Mouse (Mus musculus) hindbrain, embryonic 11.5 days (tissue): ENCODE results near the gene Rrm2. TPM values are rescaled to one million over a fixed set of nuclear protein-coding genes. Genes with fewer than 3 reads are reported as not detected.
A peak's percentile ranks its signal among the peaks of the same experiment; 100 is the strongest.

Source experiments
- ATAC-seq: fragments of 200-750 bp; cut with Nextera tagmentation; 2 replicates; pipeline ENCODE4 v1.8.0; 2017; ENCODE audit warnings: mild to moderate bottlenecking, moderate TSS enrichment, moderate library complexity; ENCODE audit not compliant: low FRiP score
- DNase-seq: peaks from one replicate; pipeline ENCODE4 v3.0.0-alpha.2; 2015; ENCODE audit warnings: low spot score
- H3K27ac ChIP-seq: fragments of 300-500 bp; sonication (generic); 2 replicates; pipeline ENCODE4 v1.5.1; 2014; ENCODE audit warnings: mild to moderate bottlenecking, low read depth, low read length
- H3K27me3 ChIP-seq: fragments of 300-500 bp; sonication (generic); 2 replicates; pipeline ENCODE4 v1.6.1; 2014; ENCODE audit warnings: mild to moderate bottlenecking, low read length, moderate library complexity, mixed read lengths; ENCODE audit not compliant: control insufficient read depth, insufficient read depth
- H3K36me3 ChIP-seq: fragments of 300-500 bp; sonication (generic); 2 replicates; pipeline ENCODE4 v1.6.1; 2014; ENCODE audit warnings: mild to moderate bottlenecking, low read length, moderate library complexity, mixed read lengths; ENCODE audit not compliant: control insufficient read depth, insufficient read depth
- H3K4me1 ChIP-seq: fragments of 300-500 bp; sonication (generic); replicated peaks from 2 replicates; pipeline ENCODE4 v1.6.1; 2014; ENCODE audit warnings: low read length, mixed read lengths; ENCODE audit not compliant: control insufficient read depth, insufficient read depth
- H3K4me2 ChIP-seq: fragments of 300-500 bp; sonication (generic); replicated peaks from 2 replicates; pipeline ENCODE4 v1.6.1; 2014; ENCODE audit warnings: mild to moderate bottlenecking, low read depth, low read length
- H3K4me3 ChIP-seq: fragments of 300-500 bp; sonication (generic); 2 replicates; pipeline ENCODE4 v1.5.1; 2014; ENCODE audit warnings: low read depth, low read length
- H3K9ac ChIP-seq: fragments of 300-500 bp; sonication (generic); 2 replicates; pipeline ENCODE4 v1.6.1; 2014; ENCODE audit warnings: low read depth, low read length
- H3K9me3 ChIP-seq: fragments of 300-500 bp; sonication (generic); 2 replicates; pipeline ENCODE4 v1.6.1; 2016; ENCODE audit warnings: low read length; ENCODE audit not compliant: control insufficient read depth
- WGBS: fragments of 180-500 bp; shearing (Covaris S2); extraction: QIAGEN DNeasy Blood & Tissue Kit; methylation state at CpG from one replicate; pipeline ENCODE4 v1.1.7; 2014; 5-methylcytosine and 5-hydroxymethylcytosine counted together
- polyA plus RNA-seq: library from polyadenylated mRNA; unstranded; fragments of >200 nt; fragmentation: Nextera tagmentation; extraction: Ambion mirVana; gene quantifications from 2 replicates; pipeline ENCODE4 v1.2.1, GENCODE M21; 2014

The Rrm2 gene
- polyA plus RNA-seq, 1 experiment from 2014 or later, result 335 TPM

DNA sequence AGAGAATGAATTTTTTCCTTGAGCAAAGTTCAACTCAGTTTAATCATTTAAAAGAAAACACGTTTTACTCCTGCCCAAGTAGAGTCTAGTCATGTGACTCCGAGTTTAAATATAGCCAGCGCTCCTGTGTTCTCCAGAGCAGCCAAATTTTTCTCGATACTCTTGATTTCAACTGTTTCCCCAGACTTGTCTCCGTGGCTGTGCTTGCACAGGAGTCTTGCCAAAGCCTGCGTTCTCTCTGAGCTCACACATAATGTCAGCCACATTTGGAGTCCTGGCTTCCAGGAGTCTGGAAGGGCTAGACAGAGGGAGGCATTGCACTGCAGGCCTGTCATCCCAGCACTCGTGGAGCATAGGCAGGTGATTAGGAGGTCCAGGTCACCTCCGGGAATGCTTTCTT is 25.5 kb upstream of the Rrm2 start:
- WGBS, result 64% methylated on average over 8 of the region's 8 CpGs
- no peak overlapping the region for H3K4me2 ChIP-seq
- DNase-seq (no peak), ATAC-seq (no peak)
- H3K4me3 ChIP-seq, result no peak overlapping the region
- H3K36me3 ChIP-seq, result no peaks in the 10 kb centered on the region
- H3K9me3 ChIP-seq, result no peaks in the 10 kb centered on the region
- no peaks in the 10 kb centered on the region for H3K4me1 ChIP-seq
- peaks cover 20% of the 10 kb centered on the region for H3K27me3 ChIP-seq
- H3K27ac ChIP-seq, result no peak overlapping the region
- H3K9ac ChIP-seq, result no peak overlapping the region

DNA sequence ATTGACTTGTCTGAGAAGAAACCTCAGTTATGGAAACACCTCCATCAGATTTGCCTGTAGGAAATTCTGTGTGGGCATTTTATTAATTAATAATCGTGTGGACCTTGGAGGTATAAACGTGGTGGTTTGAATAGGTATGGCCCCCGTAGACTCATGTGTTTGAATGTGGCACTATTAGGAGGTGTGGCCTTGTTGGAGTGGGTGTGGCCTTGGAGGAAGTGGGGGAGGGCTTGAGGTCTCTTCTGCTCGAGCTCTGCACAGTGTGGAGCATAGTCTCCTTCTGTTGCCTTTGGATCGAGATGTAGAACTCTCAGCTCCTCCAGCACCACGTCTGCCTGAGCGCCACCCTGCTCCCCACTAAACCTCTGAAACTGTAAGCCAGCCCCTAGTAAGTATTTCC is 24.6 kb upstream of the Rrm2 start:
- H3K4me3 ChIP-seq, result no peak overlapping the region
- no peaks in the 10 kb centered on the region for H3K36me3 ChIP-seq
- no peak for ATAC-seq
- DNase-seq, result no peak
- no peak overlapping the region for H3K9ac ChIP-seq
- H3K4me1 ChIP-seq, result no peaks in the 10 kb centered on the region
- WGBS, result 76% methylated on average over 7 of the region's 7 CpGs
- H3K27ac ChIP-seq, result no peak overlapping the region
- no peaks in the 10 kb centered on the region for H3K9me3 ChIP-seq
- peaks cover 20% of the 10 kb centered on the region for H3K27me3 ChIP-seq
- H3K4me2 ChIP-seq, result no peak overlapping the region

DNA sequence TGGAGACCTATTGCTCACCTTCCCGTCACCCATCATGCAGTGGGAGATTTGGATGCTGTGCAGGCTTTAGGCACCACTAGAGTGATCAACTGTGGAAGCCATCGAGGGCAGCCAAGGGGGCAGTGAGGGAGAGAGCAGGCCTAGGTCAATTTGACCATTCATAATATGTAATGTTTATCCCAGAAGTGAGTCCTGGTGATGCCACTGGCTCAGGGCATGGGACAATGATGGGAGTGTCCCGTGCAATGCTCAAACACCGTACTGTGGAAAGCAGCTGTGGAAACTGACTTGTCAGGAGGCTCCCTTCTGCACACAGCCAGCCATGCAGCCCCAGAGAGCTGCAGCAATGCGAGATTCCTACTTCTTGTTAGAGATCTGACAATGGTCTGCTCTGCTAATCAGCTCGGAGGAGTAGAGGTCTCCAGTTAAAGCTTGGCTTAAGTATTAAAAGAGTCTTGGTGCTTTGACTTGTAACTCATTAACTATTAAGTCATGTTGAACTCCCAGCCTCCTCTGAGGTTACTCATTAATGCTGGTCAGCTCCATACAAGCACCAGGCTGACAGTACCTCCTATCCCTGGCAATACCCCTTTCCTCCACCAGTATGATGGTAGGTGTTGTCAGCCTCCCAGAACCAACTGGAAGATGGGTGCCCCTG is 21.9 kb upstream of the Rrm2 start:
- no peak overlapping the region for H3K4me2 ChIP-seq
- no peaks in the 10 kb centered on the region for H3K36me3 ChIP-seq
- WGBS, result 51% methylated on average over 6 of the region's 6 CpGs
- H3K4me1 ChIP-seq, result no peaks in the 10 kb centered on the region
- no peak overlapping the region for H3K9ac ChIP-seq
- H3K9me3 ChIP-seq, result no peaks in the 10 kb centered on the region
- ATAC-seq (no peak), DNase-seq (no peak)
- H3K4me3 ChIP-seq, result no peak overlapping the region
- peaks cover 19% of the 10 kb centered on the region for H3K27me3 ChIP-seq
- H3K27ac ChIP-seq, result no peak overlapping the region

DNA sequence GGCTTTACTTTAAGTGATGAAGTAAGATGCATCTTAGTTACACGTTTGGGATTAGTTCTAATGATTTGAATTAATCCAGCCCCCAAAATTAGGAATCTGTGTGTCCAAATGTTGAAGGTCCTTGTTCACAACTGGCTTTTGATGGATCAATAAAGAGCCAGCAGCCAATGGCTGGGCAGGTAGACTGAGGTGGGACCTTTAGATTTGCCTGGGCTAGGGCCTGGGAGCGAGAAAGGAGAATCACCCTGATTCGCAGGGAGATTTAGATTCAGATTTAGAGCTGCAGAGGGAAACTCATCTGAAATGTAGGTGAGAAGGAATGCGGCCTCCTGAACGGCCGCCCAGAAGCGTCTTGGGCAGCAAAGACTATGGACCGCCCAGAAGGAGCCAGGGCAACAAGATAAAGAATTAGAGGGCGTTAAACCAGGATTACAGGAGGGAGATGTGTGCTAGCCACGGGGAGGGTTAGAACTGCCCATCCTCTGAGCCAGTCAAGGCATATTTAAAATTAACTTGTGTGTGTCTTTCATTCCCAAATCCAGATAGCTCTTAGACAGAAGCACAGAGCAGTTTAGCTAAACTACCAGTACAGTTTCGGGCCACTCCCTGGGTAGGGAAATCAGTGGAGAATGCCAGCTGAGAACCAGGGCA is 21.2 kb upstream of the Rrm2 start:
- ATAC-seq (no peak), DNase-seq (no peak)
- Histone ChIP-seq H3K27ac (no peak overlapping the region), H3K9me3 (no peaks in the 10 kb centered on the region), H3K36me3 (no peaks in the 10 kb centered on the region), H3K4me3 (no peak overlapping the region), H3K4me1 (no peaks in the 10 kb centered on the region), H3K27me3 (peaks cover 13% of the 10 kb centered on the region), H3K4me2 (no peak overlapping the region), H3K9ac (no peak overlapping the region)
- 79% methylated on average over 11 of the region's 11 CpGs for WGBS

DNA sequence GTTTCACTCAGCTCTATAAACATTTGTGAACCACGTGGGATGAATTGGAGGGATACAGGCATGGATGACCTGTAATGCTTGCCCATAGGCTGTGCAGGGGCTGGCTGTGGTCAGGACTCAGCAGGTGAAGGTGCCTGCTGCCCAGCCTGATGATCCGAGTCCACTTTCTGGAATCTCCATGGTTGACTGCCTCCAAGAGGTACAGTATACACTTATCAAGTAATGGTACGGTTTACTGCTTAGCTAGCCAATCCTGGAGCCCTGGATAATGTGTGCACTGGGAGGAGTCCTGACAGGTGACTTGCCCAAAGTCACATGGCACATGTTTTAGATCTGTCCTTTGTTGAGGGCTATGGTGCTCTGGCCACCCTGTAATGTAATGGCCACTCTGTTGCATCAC is 17.7 kb upstream of the Rrm2 start:
- no peaks in the 10 kb centered on the region for H3K9me3 ChIP-seq
- DNase-seq (no peak), ATAC-seq (no peak)
- H3K4me3 ChIP-seq, result no peak overlapping the region
- no peaks in the 10 kb centered on the region for H3K36me3 ChIP-seq
- H3K4me1 ChIP-seq, result no peaks in the 10 kb centered on the region
- H3K9ac ChIP-seq, result no peak overlapping the region
- WGBS, result 90% methylated on average over 3 of the region's 3 CpGs
- no peak overlapping the region for H3K4me2 ChIP-seq
- no peaks in the 10 kb centered on the region for H3K27me3 ChIP-seq
- no peak overlapping the region for H3K27ac ChIP-seq

DNA sequence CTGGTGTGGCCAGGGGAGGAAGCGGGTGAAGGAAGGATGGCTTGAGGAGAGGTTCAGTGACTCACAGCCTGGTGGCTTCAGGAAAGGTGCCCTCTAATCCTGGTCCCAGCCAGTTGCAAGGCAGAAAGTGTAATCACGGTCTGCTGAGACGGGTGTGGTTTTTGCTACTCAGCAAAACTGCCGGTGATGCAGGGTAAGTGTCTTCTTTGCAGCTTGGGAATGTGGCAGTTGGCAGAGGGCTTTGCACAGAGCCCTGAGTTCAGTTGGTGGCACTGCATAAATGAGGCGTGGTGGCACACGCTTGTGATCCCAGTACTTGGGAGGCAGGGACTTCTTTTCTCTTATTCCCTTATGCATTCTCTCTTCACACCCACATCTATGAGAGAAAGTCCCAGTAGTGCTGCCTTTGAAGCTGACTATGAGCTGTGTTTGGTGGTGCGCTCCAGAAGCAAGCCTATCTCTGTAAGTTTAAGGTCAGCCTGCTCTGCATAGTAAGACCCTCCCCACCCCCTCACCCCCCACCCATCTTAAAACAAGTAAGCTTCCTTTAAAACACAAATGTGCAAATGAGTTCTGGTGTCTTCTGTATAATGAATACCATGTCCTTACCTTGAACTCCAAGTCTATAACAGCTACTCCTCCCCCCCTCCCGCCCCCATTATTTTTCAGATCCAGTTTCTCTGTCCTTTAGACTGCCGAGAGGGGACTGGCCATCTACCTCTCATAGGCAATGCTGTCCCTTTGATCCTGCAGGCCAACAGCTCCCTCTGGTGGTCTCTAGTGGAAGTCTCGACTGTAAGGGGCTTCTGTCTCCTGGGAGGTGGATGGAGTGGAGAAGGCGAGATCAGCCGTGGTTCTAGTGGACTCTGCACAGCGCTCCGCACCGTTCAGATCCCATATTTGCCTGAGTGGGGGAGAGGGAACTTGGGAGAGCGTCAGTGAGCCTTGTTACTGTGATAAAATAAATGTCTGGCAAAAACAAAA is 11.2 kb upstream of the Rrm2 start:
- no peaks in the 10 kb centered on the region for H3K9me3 ChIP-seq
- H3K36me3 ChIP-seq, result no peaks in the 10 kb centered on the region
- DNase-seq, result peak; percentile 94
- peak; percentile 74 for ATAC-seq
- no peak overlapping the region for H3K27ac ChIP-seq
- H3K4me3 ChIP-seq, result no peak overlapping the region
- no peaks in the 10 kb centered on the region for H3K27me3 ChIP-seq
- H3K9ac ChIP-seq, result no peak overlapping the region
- no peaks in the 10 kb centered on the region for H3K4me1 ChIP-seq
- WGBS, result 41% methylated on average over 16 of the region's 16 CpGs
- H3K4me2 ChIP-seq, result no peak overlapping the region

DNA sequence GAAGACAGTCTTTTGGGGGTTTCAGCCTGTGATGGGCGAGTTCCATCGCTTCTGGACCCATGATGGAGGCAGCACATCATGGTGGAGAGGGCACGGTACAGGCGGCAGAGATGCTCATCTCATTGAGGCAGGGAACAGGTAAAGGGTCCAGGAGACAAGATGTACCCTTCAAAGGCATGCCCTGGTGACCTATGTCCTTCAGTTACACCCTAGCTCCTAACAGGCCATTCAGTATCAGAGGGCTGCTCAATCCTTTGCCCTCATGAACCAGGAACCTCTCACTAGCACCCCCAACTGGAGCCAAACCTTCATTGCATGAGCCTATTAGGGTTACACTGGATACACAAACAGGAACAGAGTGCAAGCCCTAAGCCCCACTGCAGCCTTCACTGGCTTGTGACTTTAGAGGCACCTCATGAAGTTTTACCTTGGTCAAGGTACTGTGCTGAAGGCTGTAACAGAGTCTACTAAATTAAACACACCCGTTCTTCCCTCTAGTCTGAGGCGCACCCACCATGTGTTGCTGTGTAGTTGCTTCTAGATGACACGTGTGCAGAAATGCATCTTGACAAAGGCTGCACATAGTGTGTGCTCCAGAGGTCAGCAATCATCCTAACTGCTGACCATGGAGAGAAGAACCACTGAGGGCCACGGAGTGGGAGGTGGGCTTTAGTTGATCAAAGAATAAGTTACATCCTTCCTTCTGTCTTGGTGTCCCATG is 10.4 kb upstream of the Rrm2 start:
- DNase-seq, result no peak
- WGBS, result 63% methylated on average over 8 of the region's 8 CpGs
- ATAC-seq, result peak; percentile 40; the same call in 1 of the 2 replicates
- no peak overlapping the region for H3K27ac ChIP-seq
- H3K4me2 ChIP-seq, result no peak overlapping the region
- no peak overlapping the region for H3K4me3 ChIP-seq
- no peaks in the 10 kb centered on the region for H3K27me3 ChIP-seq
- no peak overlapping the region for H3K9ac ChIP-seq
- no peaks in the 10 kb centered on the region for H3K9me3 ChIP-seq
- H3K36me3 ChIP-seq, result no peaks in the 10 kb centered on the region
- no peaks in the 10 kb centered on the region for H3K4me1 ChIP-seq

DNA sequence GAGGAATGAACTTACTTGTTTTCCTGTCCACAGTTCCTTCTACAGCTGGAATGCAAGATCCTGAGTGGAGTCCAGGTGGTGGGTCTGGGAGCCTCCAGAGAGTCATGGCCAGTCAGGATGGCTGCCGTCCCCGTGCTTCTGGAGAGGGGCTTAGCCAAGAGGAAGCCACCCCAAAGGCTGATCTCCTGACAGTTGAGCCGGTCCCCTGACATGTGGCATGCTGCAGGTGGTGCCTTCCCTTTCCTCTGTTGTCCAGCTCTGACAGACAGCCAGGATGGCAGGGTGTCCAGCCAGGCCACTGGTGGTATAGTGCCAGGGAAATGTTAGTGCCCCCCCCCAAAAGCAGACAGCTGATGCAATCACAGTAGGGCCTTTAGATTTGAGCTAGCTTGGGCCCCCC is 9.5 kb upstream of the Rrm2 start:
- H3K36me3 ChIP-seq, result no peaks in the 10 kb centered on the region
- H3K9ac ChIP-seq, result no peak overlapping the region
- ATAC-seq (no peak), DNase-seq (no peak)
- no peaks in the 10 kb centered on the region for H3K27me3 ChIP-seq
- H3K4me1 ChIP-seq, result no peaks in the 10 kb centered on the region
- no peak overlapping the region for H3K4me2 ChIP-seq
- no peak overlapping the region for H3K4me3 ChIP-seq
- no peaks in the 10 kb centered on the region for H3K9me3 ChIP-seq
- WGBS, result 79% methylated on average over 3 of the region's 3 CpGs
- H3K27ac ChIP-seq, result no peak overlapping the region
